Mouse (Mus musculus): Measurements from ENCODE around the gene Phc2. TPM values are rescaled to one million over a fixed set of nuclear protein-coding genes. Genes with fewer than 3 reads are reported as not detected.
"Not testable (repeated sequence)": the region's sequence is repeated elsewhere in the genome, so short reads cannot be mapped to it uniquely, and the experiment has no call there.

Phc2 gene
- 22.4 and 27.1 TPM in 2 replicates for polyA plus RNA-seq (2014; fragmentation: Nextera tagmentation; extraction: Ambion mirVana)

- WGBS, result under 1% methylated on average over 69 of the region's 85 CpGs
- peak; percentile 96 for DNase-seq (ENCODE audit: low spot score)
- peak within 1 kb of the TSS; percentile 34; the same call in 1 of the 2 replicates for H3K27ac ChIP-seq (ENCODE audit: low read depth)
- no peaks in the 10 kb centered on the region for H3K36me3 ChIP-seq (ENCODE audit: control insufficient read depth, insufficient read depth, low read length)
- H3K9ac ChIP-seq (ENCODE audit: low read length), result peak within 1 kb of the TSS; percentile 65
- peaks cover 17% of the 10 kb centered on the region for H3K4me1 ChIP-seq (replicated peaks; ENCODE audit: control insufficient read depth, insufficient read depth, low read length)
- H3K4me2 ChIP-seq (ENCODE audit: low read length), result peak within 1 kb of the TSS; percentile 94
- H3K9me3 ChIP-seq (ENCODE audit: control insufficient read depth, low read length), result no peaks in the 10 kb centered on the region
- no peaks in the 10 kb centered on the region for H3K27me3 ChIP-seq (replicated peaks; ENCODE audit: control insufficient read depth, insufficient read depth, low read length)
- ATAC-seq (replicated peaks; ENCODE audit: low FRiP score, low TSS enrichment, low read depth), result peak; percentile 96
- peak within 1 kb of the TSS; percentile 74 for H3K4me3 ChIP-seq (ENCODE audit: low read depth, low read length)
Measured at GRCm38 (mm10) chr4:128654505-128655381, at the start of gene Phc2. TSS of gene Phc2 (plus strand) at chr4:128654702.

- Histone ChIP-seq H3K27me3 (replicated peaks; ENCODE audit: control insufficient read depth, insufficient read depth, low read length) (no peaks in the 10 kb centered on the region), H3K27ac (ENCODE audit: low read depth) (no peak overlapping the region), H3K4me2 (ENCODE audit: low read length) (no peak overlapping the region), H3K4me1 (replicated peaks; ENCODE audit: control insufficient read depth, insufficient read depth, low read length) (peaks cover 17% of the 10 kb centered on the region; the same call in 1 of the 2 replicates), H3K36me3 (ENCODE audit: control insufficient read depth, insufficient read depth, low read length) (peaks cover 27% of the 10 kb centered on the region), H3K4me3 (ENCODE audit: low read depth, low read length) (no peak overlapping the region), H3K9me3 (ENCODE audit: control insufficient read depth, low read length) (no peaks in the 10 kb centered on the region), H3K9ac (ENCODE audit: low read length) (no peak overlapping the region)
- DNase-seq (ENCODE audit: low spot score) (no peak), ATAC-seq (replicated peaks; ENCODE audit: low FRiP score, low TSS enrichment, low read depth) (no peak)
- 94% methylated on average over 7 of the region's 7 CpGs for WGBS
Measured at GRCm38 (mm10) chr4:128606586-128606985, 47.9 kb upstream of the Phc2 start.

GRCm38 (mm10) chr4:128607661-128608060, 46.8 kb upstream of the Phc2 start:
- H3K36me3 ChIP-seq (ENCODE audit: control insufficient read depth, insufficient read depth, low read length), result peaks cover 17% of the 10 kb centered on the region
- DNase-seq (ENCODE audit: low spot score) (no peak), ATAC-seq (replicated peaks; ENCODE audit: low FRiP score, low TSS enrichment, low read depth) (no peak)
- no peaks in the 10 kb centered on the region for H3K9me3 ChIP-seq (ENCODE audit: control insufficient read depth, low read length)
- WGBS, result 84% methylated on average over 11 of the region's 11 CpGs
- H3K9ac ChIP-seq (ENCODE audit: low read length), result no peak overlapping the region
- no peak overlapping the region for H3K27ac ChIP-seq (ENCODE audit: low read depth)
- peaks cover 17% of the 10 kb centered on the region; the same call in 1 of the 2 replicates for H3K4me1 ChIP-seq (replicated peaks; ENCODE audit: control insufficient read depth, insufficient read depth, low read length)
- no peak overlapping the region for H3K4me2 ChIP-seq (ENCODE audit: low read length)
- H3K4me3 ChIP-seq (ENCODE audit: low read depth, low read length), result no peak overlapping the region
- H3K27me3 ChIP-seq (replicated peaks; ENCODE audit: control insufficient read depth, insufficient read depth, low read length), result no peaks in the 10 kb centered on the region

DNA sequence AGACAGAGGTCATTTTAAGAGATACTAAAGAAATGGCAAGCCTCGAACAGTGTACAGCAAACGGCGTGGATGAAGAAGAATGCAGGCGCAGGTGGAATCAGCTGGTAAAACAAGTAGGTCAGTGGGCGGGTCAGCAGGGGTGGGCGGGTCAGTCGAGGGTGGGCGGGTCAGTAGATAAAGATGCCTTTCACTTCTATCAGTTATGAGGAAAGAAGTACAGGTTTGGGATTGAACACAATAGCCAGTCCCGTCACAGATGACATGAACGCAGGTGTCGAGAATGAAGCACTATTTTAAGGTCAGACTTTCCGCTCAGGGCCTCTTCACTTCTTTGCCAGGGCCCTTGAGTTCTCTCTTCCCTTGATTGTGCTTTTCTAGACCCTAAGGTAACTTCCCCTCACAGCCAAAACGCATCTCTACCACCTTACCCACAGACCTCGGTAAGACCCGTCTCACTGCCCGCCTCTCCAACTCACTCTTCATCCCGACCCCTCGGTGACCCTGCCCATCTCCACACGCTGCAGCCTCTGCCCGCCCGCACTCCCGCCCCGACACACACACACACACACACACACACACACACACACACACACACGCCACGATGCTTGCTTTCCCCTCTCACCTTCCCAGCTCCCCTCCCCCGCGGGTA, 45.1 kb upstream of the Phc2 start:
- WGBS, result 7% methylated on average over 27 of the region's 27 CpGs
- DNase-seq (ENCODE audit: low spot score), result no peak
- H3K4me1 ChIP-seq (replicated peaks; ENCODE audit: control insufficient read depth, insufficient read depth, low read length), result peaks cover 17% of the 10 kb centered on the region; the same call in 1 of the 2 replicates
- 0 out of 2 replicates have a peak, but pooled peaks cover under 1% of the 10 kb centered on the region for H3K36me3 ChIP-seq (ENCODE audit: control insufficient read depth, insufficient read depth, low read length)
- no peaks in the 10 kb centered on the region for H3K27me3 ChIP-seq (replicated peaks; ENCODE audit: control insufficient read depth, insufficient read depth, low read length)
- H3K9ac ChIP-seq (ENCODE audit: low read length), result peak overlapping the region; percentile 49
- no peak overlapping the region for H3K27ac ChIP-seq (ENCODE audit: low read depth)
- no peaks in the 10 kb centered on the region for H3K9me3 ChIP-seq (ENCODE audit: control insufficient read depth, low read length)
- ATAC-seq (replicated peaks; ENCODE audit: low FRiP score, low TSS enrichment, low read depth), result peak; percentile 44; the same call in 1 of the 2 replicates
- peak overlapping the region; percentile 45 for H3K4me3 ChIP-seq (ENCODE audit: low read depth, low read length)
- peak overlapping the region; percentile 72 for H3K4me2 ChIP-seq (ENCODE audit: low read length)

GRCm38 (mm10) chr4:128609925-128610402, 44.5 kb upstream of the Phc2 start, which contains the start of gene Zscan20:
TSS of gene Zscan20 (minus strand) at chr4:128610098.
- WGBS, result under 1% methylated on average over 24 of the region's 24 CpGs
- H3K4me2 ChIP-seq (ENCODE audit: low read length), result peak within 1 kb of the TSS; percentile 72
- peak; percentile 95 for ATAC-seq (replicated peaks; ENCODE audit: low FRiP score, low TSS enrichment, low read depth)
- DNase-seq (ENCODE audit: low spot score), result peak; percentile 91
- H3K4me3 ChIP-seq (ENCODE audit: low read depth, low read length), result peak within 1 kb of the TSS; percentile 45
- H3K9me3 ChIP-seq (ENCODE audit: control insufficient read depth, low read length), result no peaks in the 10 kb centered on the region
- no peaks in the 10 kb centered on the region for H3K27me3 ChIP-seq (replicated peaks; ENCODE audit: control insufficient read depth, insufficient read depth, low read length)
- no peaks in the 10 kb centered on the region for H3K36me3 ChIP-seq (ENCODE audit: control insufficient read depth, insufficient read depth, low read length)
- peak within 1 kb of the TSS; percentile 49 for H3K9ac ChIP-seq (ENCODE audit: low read length)
- H3K4me1 ChIP-seq (replicated peaks; ENCODE audit: control insufficient read depth, insufficient read depth, low read length), result peaks cover 17% of the 10 kb centered on the region; the same call in 1 of the 2 replicates
- H3K27ac ChIP-seq (ENCODE audit: low read depth), result peak within 1 kb of the TSS; percentile 18; the same call in 1 of the 2 replicates

GRCm38 (mm10) chr4:128610706-128611105, 43.8 kb upstream of the Phc2 start:
- peak overlapping the region; percentile 45; the same call in 1 of the 2 replicates for H3K4me3 ChIP-seq (ENCODE audit: low read depth, low read length)
- no peaks in the 10 kb centered on the region for H3K9me3 ChIP-seq (ENCODE audit: control insufficient read depth, low read length)
- H3K4me1 ChIP-seq (replicated peaks; ENCODE audit: control insufficient read depth, insufficient read depth, low read length), result peaks cover 17% of the 10 kb centered on the region; the same call in 1 of the 2 replicates
- no peaks in the 10 kb centered on the region for H3K36me3 ChIP-seq (ENCODE audit: control insufficient read depth, insufficient read depth, low read length)
- H3K27me3 ChIP-seq (replicated peaks; ENCODE audit: control insufficient read depth, insufficient read depth, low read length), result no peaks in the 10 kb centered on the region
- H3K4me2 ChIP-seq (ENCODE audit: low read length), result peak overlapping the region; percentile 72
- 14% methylated on average over 10 of the region's 10 CpGs for WGBS
- peak overlapping the region; percentile 18; the same call in 1 of the 2 replicates for H3K27ac ChIP-seq (ENCODE audit: low read depth)
- no peak for DNase-seq (ENCODE audit: low spot score)
- H3K9ac ChIP-seq (ENCODE audit: low read length), result no peak overlapping the region
- ATAC-seq (replicated peaks; ENCODE audit: low FRiP score, low TSS enrichment, low read depth), result 0 out of 2 replicates have a peak, but pooled peaks have one; percentile 9

- not testable (repeated sequence) for H3K27ac ChIP-seq (ENCODE audit: low read depth); DNase-seq (ENCODE audit: low spot score); ATAC-seq (replicated peaks; ENCODE audit: low FRiP score, low TSS enrichment, low read depth); H3K4me2 ChIP-seq (ENCODE audit: low read length); H3K9ac ChIP-seq (ENCODE audit: low read length); H3K4me3 ChIP-seq (ENCODE audit: low read depth, low read length); H3K9me3 ChIP-seq (ENCODE audit: control insufficient read depth, low read length); H3K27me3 ChIP-seq (replicated peaks; ENCODE audit: control insufficient read depth, insufficient read depth, low read length); H3K36me3 ChIP-seq (ENCODE audit: control insufficient read depth, insufficient read depth, low read length)
- peaks cover 17% of the 10 kb centered on the region; the same call in 1 of the 2 replicates for H3K4me1 ChIP-seq (replicated peaks; ENCODE audit: control insufficient read depth, insufficient read depth, low read length)
- 80% methylated on average over 3 of the region's 3 CpGs for WGBS
Measured at GRCm38 (mm10) chr4:128611726-128612125, 42.8 kb upstream of the Phc2 start.

GRCm38 (mm10) chr4:128613326-128613725, 41.2 kb upstream of the Phc2 start:
- H3K36me3 ChIP-seq (ENCODE audit: control insufficient read depth, insufficient read depth, low read length), result no peaks in the 10 kb centered on the region
- no peak overlapping the region for H3K9ac ChIP-seq (ENCODE audit: low read length)
- ATAC-seq (replicated peaks; ENCODE audit: low FRiP score, low TSS enrichment, low read depth) (no peak), DNase-seq (ENCODE audit: low spot score) (peak; percentile 77)
- H3K27me3 ChIP-seq (replicated peaks; ENCODE audit: control insufficient read depth, insufficient read depth, low read length), result no peaks in the 10 kb centered on the region
- H3K27ac ChIP-seq (ENCODE audit: low read depth), result no peak overlapping the region
- H3K4me3 ChIP-seq (ENCODE audit: low read depth, low read length), result no peak overlapping the region
- no peak overlapping the region for H3K4me2 ChIP-seq (ENCODE audit: low read length)
- no peaks in the 10 kb centered on the region for H3K9me3 ChIP-seq (ENCODE audit: control insufficient read depth, low read length)
- peaks cover 21% of the 10 kb centered on the region for H3K4me1 ChIP-seq (replicated peaks; ENCODE audit: control insufficient read depth, insufficient read depth, low read length)
- 20% methylated on average over 8 of the region's 8 CpGs for WGBS
